Mouse (Mus musculus): Measurements from ENCODE around the gene Ccnq. TPM values are rescaled to one million over a fixed set of nuclear protein-coding genes. Genes with fewer than 3 reads are reported as not detected.
"Not testable (repeated sequence)": the region's sequence is repeated elsewhere in the genome, so short reads cannot be mapped to it uniquely, and the experiment has no call there.

Ccnq gene
- polyA plus RNA-seq, 1 experiment from 2014 or later: 29.2 TPM

DNA sequence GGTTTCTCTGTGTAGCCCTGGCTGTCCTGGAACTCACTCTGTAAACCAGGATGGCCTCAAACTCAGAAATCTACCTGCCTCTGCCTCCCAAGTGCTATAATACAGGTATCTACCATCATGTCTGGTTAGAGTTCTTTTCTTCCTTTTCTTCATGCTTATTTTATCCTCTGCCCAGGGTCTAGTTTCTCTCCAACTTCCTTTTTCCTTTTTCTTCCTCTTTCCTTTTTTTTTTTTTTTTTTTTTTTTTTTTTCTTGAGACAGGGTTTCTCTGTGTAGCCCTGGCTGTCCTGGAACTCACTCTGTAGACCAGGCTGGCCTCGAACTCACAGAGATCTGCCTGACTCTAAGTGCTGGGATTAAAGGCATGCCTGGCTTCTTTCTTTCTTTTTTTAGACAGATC lies 2.6 kb upstream of the Ccnq start:
- 79% methylated on average over 1 of the region's 1 CpGs for WGBS
- H3K4me3 ChIP-seq; H3K27me3 ChIP-seq; H3K36me3 ChIP-seq; H3K27ac ChIP-seq; H3K9ac ChIP-seq; H3K4me1 ChIP-seq; H3K4me2 ChIP-seq (replicated peaks); ATAC-seq (ENCODE audit: low FRiP score); H3K9me3 ChIP-seq (replicated peaks): not testable (repeated sequence)

DNA sequence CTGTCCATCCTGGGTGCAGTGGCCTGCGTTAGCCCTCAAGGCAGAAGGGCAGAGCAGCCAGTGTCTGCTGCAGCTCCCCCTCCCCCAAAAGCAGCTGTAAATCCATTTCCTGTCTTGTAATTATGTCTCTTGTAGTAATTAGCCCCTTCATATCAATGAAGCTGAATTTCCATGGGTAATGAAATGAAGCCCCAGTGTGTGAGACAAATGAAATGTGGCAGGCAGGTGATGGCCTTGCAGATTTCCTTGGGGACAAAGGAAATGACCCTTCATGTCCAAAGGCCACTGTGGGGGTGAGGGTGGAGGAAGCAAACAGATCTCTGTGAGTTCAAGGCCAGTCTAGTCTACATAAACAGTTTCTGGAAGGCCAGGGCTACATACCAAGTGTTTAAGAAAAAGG lies 1.7 kb upstream of the Ccnq start:
- 73% methylated on average over 1 of the region's 1 CpGs for WGBS

DNA sequence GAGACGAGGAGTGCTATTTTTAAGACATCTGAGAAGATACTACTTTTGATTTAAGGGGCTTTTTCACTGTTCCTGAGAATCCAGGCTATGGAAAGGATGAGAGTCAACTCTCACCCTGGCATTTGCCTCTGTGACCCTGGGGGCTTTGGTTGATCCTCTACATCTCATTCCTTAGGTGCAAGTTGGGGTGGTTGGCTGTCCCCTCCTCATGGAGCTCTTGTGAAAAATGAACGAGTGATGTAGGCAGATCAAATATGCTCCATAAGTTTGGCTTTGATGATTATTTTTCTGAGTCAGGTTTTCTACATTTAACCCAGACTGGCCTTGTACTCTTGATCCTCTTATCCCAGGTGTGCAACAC lies 294 bp upstream of the Ccnq start:
- H3K4me2 ChIP-seq (replicated peaks): peak overlapping the region; percentile 61
- H3K27me3 ChIP-seq: no peaks in the 10 kb centered on the region
- 0 out of 2 replicates have a peak, but pooled peaks have one; percentile 26 for ATAC-seq (ENCODE audit: low FRiP score)
- H3K36me3 ChIP-seq: peaks cover 4% of the 10 kb centered on the region; the same call in 1 of the 2 replicates
- peaks cover 10% of the 10 kb centered on the region for H3K4me1 ChIP-seq
- H3K9me3 ChIP-seq (replicated peaks): no peaks in the 10 kb centered on the region
- 9% methylated on average over 2 of the region's 2 CpGs for WGBS
- H3K27ac ChIP-seq: peak overlapping the region; percentile 58; the same call in 1 of the 2 replicates
- H3K4me3 ChIP-seq: peak overlapping the region; percentile 54
- peak overlapping the region; percentile 72 for H3K9ac ChIP-seq

More for the DNA sequence above, 1.7 kb upstream of the Ccnq start:
- Histone ChIP-seq H3K9me3 (replicated peaks) (no peaks in the 10 kb centered on the region), H3K4me2 (replicated peaks) (no peak overlapping the region), H3K27ac (no peak overlapping the region), H3K9ac (no peak overlapping the region), H3K4me3 (no peak overlapping the region), H3K36me3 (peaks cover 4% of the 10 kb centered on the region; the same call in 1 of the 2 replicates), H3K4me1 (peaks cover 10% of the 10 kb centered on the region), H3K27me3 (no peaks in the 10 kb centered on the region)
- ATAC-seq (ENCODE audit: low FRiP score): no peak

DNA sequence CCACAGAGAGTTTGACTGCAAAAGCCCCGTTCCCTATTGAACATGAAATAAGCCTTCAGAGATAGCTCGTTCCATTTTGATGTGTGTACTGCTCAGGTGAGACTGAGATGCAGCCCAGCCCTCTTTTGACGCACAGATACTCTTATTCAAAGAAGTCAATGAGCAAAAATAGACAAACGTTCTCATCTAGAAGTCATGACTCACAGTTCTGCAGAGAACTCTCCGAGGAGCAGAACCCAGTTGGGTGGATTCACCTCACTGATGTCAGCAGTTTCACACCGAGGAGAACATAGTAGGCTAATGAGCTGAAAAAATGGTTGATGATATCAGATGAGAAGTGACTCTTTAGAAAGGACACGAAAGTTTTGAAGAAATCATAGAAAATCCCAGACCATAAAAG lies 5.3 kb downstream of the Ccnq start:
- Histone ChIP-seq H3K27ac (no peak overlapping the region), H3K4me2 (replicated peaks) (no peak overlapping the region), H3K4me1 (peaks cover 10% of the 10 kb centered on the region), H3K36me3 (peaks cover 4% of the 10 kb centered on the region; the same call in 1 of the 2 replicates), H3K27me3 (no peaks in the 10 kb centered on the region), H3K4me3 (no peak overlapping the region), H3K9ac (no peak overlapping the region), H3K9me3 (replicated peaks) (no peaks in the 10 kb centered on the region)
- 89% methylated on average over 7 of the region's 7 CpGs for WGBS
- ATAC-seq (ENCODE audit: low FRiP score): no peak

DNA sequence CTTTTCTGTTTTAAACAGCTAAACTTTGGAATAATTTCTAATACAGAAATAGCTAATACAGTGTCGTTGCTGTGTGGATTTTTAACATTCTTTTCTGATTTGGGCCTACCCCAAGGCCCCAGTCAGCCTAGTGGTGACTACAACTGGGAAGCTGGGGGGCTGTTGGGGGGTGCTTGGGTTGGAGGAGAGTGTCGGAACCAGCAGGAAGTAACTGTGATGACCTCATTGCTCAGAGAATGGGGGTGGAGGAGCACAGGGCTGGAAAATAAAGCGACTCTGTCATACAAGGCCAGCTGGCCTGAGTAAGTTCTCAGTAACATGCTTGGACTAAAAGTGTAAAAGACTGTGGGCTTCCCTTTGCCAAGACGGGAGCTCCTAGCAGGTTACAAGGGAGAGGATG lies 6.1 kb downstream of the Ccnq start:
- Histone ChIP-seq H3K4me2 (replicated peaks) (no peak overlapping the region), H3K9me3 (replicated peaks) (no peaks in the 10 kb centered on the region), H3K36me3 (peaks cover 4% of the 10 kb centered on the region; the same call in 1 of the 2 replicates), H3K9ac (no peak overlapping the region), H3K27ac (no peak overlapping the region), H3K4me3 (no peak overlapping the region), H3K27me3 (no peaks in the 10 kb centered on the region), H3K4me1 (peaks cover 5% of the 10 kb centered on the region)
- ATAC-seq (ENCODE audit: low FRiP score): no peak
- WGBS: 65% methylated on average over 4 of the region's 4 CpGs

DNA sequence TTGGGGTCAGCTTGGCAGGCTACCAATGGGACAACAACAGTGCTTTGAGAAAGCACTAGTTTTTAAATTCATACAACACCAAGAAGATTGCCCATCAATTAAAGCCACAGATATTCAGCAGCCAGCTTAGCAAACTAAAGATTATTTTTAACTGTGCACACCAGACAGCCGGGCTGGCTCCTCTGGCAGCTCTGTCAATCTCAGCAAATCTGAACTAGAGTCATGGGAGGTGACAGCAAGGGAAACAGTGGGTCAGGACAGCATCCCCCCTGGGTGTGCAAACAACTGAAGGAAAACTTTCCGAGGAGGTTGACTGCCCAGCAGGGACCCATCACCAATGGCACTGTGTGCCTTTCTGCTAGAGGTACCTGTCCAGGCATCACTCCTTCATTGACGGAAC lies 9.1 kb downstream of the Ccnq start:
- no peak for ATAC-seq (ENCODE audit: low FRiP score)
- Histone ChIP-seq H3K9me3 (replicated peaks) (no peaks in the 10 kb centered on the region), H3K27ac (no peak overlapping the region), H3K36me3 (no peaks in the 10 kb centered on the region), H3K9ac (no peak overlapping the region), H3K4me3 (no peak overlapping the region), H3K4me1 (no peaks in the 10 kb centered on the region), H3K4me2 (replicated peaks) (no peak overlapping the region), H3K27me3 (no peaks in the 10 kb centered on the region)
- WGBS: 71% methylated on average over 3 of the region's 3 CpGs

DNA sequence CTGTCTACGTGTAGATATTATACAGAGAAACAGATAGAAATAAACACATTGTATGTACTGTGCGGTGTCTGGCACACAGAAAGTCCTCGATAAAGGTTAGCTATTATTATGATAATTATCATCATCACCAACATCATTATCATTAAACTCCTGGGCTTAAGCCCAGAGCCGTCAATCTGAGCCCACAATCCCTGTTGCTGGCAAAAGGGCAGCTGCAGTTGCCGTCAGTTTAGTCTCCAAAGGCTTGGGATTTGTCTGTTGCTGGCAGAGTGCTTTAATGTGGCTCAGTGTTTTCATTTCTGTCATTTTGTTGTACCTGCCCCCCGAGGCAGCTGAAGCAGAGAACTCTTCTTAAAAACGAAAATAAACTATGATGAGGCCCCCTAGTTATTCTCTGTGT lies 9.6 kb downstream of the Ccnq start:
- WGBS: 60% methylated on average over 7 of the region's 7 CpGs
- Histone ChIP-seq H3K27ac (no peak overlapping the region), H3K4me1 (no peaks in the 10 kb centered on the region), H3K9me3 (replicated peaks) (no peaks in the 10 kb centered on the region), H3K4me2 (replicated peaks) (no peak overlapping the region), H3K27me3 (no peaks in the 10 kb centered on the region), H3K36me3 (no peaks in the 10 kb centered on the region), H3K4me3 (no peak overlapping the region), H3K9ac (no peak overlapping the region)
- ATAC-seq (ENCODE audit: low FRiP score): no peak

DNA sequence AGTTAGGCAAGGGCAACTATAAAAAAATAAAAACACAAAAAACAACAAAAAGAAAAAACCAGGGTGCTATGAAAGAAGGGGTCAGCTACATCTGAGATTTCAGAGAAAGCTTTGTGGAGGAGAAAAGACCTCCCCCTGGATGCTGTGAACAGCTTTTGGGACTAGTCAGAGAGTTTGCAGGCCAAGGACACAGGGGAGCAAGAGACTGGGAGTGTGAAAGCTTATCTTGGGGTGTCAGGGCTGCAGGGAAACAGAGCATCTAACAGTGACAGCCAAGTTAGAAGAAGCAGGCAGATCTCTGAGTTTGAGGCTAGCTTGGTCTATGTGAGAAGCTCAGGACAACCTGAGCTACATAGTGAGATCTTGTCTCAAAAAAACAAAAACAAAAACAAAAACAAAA lies 12.2 kb downstream of the Ccnq start:
- Histone ChIP-seq H3K9me3 (replicated peaks) (no peaks in the 10 kb centered on the region), H3K9ac (no peak overlapping the region), H3K4me2 (replicated peaks) (no peak overlapping the region), H3K4me1 (no peaks in the 10 kb centered on the region), H3K27me3 (0 out of 2 replicates have a peak, but pooled peaks cover 3% of the 10 kb centered on the region), H3K27ac (no peak overlapping the region), H3K36me3 (no peaks in the 10 kb centered on the region), H3K4me3 (no peak overlapping the region)
- ATAC-seq (ENCODE audit: low FRiP score): no peak

DNA sequence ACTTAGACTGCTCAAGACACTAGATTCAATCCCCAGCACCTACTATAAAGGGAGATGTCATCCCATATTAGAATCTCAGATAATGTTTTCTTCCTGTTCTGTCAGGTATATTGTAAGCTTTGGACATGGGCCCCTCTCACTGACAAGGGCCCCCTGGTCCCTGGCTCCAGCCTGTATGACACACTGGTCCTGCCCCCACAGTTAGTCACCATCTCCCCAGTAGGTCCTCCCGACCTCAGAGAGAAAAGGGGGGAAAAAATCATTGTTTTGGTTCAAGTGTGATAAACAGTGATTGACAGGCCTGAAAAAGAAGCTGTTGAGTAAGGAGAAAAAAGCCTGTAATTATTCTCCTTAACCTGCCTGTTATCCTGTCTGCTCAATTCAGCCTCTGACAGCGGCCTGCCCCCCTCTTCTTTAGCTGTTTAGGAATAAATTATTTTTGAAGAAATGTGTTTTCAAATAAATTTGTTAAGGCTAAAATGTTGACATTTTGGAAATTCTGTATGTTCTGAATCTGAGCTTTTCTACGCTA lies 14.6 kb downstream of the Ccnq start:
- Histone ChIP-seq H3K27me3 (peaks cover 7% of the 10 kb centered on the region; the same call in 1 of the 2 replicates), H3K4me2 (replicated peaks) (no peak overlapping the region), H3K27ac (no peak overlapping the region), H3K36me3 (no peaks in the 10 kb centered on the region), H3K9me3 (replicated peaks) (no peaks in the 10 kb centered on the region), H3K4me3 (no peak overlapping the region), H3K4me1 (no peaks in the 10 kb centered on the region), H3K9ac (no peak overlapping the region)
- WGBS: 41% methylated on average over 3 of the region's 3 CpGs
- ATAC-seq (ENCODE audit: low FRiP score): no peak

DNA sequence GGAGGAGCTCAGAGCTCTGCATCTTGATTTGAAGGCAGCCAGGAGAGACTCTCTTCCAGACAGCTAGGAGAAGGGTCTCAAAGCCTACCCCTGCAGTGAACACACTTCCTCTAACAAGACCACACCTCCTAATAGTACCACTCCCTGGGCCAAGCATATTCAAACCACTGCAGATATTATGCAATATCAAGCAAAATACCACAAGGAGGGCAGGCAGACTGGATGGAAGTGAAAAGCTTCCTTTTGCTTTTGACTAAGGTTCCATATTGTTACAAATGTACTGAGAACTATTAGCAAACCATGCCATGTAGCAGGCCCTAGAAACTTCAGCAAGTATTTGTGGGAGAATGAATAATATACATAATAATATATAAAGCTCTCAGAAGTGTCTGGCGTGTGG lies 16.4 kb downstream of the Ccnq start:
- Histone ChIP-seq H3K36me3 (no peaks in the 10 kb centered on the region), H3K27ac (no peak overlapping the region), H3K4me3 (no peak overlapping the region), H3K9ac (no peak overlapping the region), H3K4me2 (replicated peaks) (no peak overlapping the region), H3K4me1 (no peaks in the 10 kb centered on the region), H3K27me3 (peaks cover 7% of the 10 kb centered on the region; the same call in 1 of the 2 replicates), H3K9me3 (replicated peaks) (no peaks in the 10 kb centered on the region)
- WGBS: 97% methylated on average over 1 of the region's 1 CpGs
- no peak for ATAC-seq (ENCODE audit: low FRiP score)

DNA sequence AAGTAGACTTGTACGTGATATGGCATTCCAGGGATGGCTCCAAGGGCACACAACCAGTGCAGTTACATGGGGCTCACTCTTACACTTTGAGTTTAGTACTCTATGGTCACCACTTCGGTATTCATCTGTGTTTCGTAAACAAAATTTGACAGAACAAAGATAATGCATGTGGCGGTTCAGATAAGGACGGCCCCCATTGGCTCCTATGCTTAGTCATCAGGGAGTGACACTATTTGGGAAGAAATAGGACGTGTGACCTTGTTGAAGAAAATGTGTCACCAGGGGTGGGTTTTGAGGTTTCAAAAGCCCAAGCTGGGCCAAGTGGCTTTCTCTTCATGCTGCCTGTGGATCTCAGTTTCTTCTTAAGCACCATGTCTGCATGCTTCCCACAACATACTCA lies 18.9 kb downstream of the Ccnq start:
- Histone ChIP-seq H3K27me3 (peaks cover 7% of the 10 kb centered on the region; the same call in 1 of the 2 replicates), H3K4me1 (no peaks in the 10 kb centered on the region), H3K36me3 (no peaks in the 10 kb centered on the region), H3K9me3 (replicated peaks) (no peaks in the 10 kb centered on the region), H3K9ac (no peak overlapping the region), H3K4me3 (no peak overlapping the region), H3K4me2 (replicated peaks) (no peak overlapping the region), H3K27ac (no peak overlapping the region)
- 88% methylated on average over 6 of the region's 6 CpGs for WGBS
- no peak for ATAC-seq (ENCODE audit: low FRiP score)

DNA sequence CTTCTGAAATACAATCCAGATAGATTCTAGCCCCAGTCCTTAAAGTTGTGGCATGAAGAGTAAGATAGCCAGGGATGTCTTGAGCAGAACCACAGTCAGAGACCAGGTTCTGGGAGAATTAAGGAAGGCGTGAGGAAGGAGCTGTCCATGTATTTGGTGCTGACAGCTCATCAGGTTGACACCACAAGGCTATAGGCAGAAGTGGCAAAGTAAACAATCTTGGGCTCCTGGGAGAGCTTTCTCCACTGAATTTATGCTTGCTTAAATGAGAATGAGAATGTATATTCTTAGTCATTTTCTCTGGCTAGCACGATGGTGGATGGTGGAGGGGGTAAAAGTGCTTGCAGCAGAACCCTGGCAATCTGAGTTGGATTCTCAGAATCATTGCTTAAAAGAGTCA lies 20.6 kb downstream of the Ccnq start:
- no peak overlapping the region for H3K27ac ChIP-seq
- no peaks in the 10 kb centered on the region for H3K9me3 ChIP-seq (replicated peaks)
- no peaks in the 10 kb centered on the region for H3K36me3 ChIP-seq
- H3K4me1 ChIP-seq: no peaks in the 10 kb centered on the region
- no peak overlapping the region for H3K9ac ChIP-seq
- peaks cover 7% of the 10 kb centered on the region; the same call in 1 of the 2 replicates for H3K27me3 ChIP-seq
- H3K4me3 ChIP-seq: no peak overlapping the region
- no peak overlapping the region for H3K4me2 ChIP-seq (replicated peaks)
- no peak for ATAC-seq (ENCODE audit: low FRiP score)
- WGBS: 24% methylated on average over 2 of the region's 2 CpGs

DNA sequence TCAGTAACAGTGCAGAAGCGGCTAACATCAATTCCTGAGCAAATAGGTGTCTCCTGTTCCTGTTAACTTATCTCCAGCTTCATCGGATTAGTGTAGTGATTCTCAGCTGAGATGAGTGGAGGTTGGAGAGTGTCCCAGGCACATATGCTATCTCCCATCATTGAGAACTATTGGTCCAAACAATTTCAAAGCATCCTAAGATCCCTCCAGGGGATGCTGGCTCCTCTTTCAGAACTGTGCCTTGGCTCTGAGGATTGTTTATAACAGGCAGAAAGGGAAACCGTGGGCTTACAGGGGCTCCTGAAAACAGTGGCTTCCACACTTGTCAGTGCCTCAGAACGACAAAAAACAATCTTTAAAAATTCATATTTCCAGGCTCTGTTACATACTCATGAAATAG lies 23.5 kb downstream of the Ccnq start:
- Histone ChIP-seq H3K36me3 (no peaks in the 10 kb centered on the region), H3K4me3 (no peak overlapping the region)
- 77% methylated on average over 4 of the region's 4 CpGs for WGBS

More for the DNA sequence above, 23.5 kb downstream of the Ccnq start:
- no peak for ATAC-seq (ENCODE audit: low FRiP score)
- H3K27ac ChIP-seq: no peak overlapping the region
- H3K4me2 ChIP-seq (replicated peaks): no peak overlapping the region
- no peaks in the 10 kb centered on the region for H3K9me3 ChIP-seq (replicated peaks)
- H3K27me3 ChIP-seq: no peaks in the 10 kb centered on the region
- H3K4me1 ChIP-seq: no peaks in the 10 kb centered on the region
- H3K9ac ChIP-seq: no peak overlapping the region

Measured in hindbrain, embryonic 12.5 days (tissue).